Mouse (Mus musculus): ENCODE results near the gene Gm10118. TPM values are rescaled to one million over a fixed set of nuclear protein-coding genes. Genes with fewer than 3 reads are reported as not detected.
A peak's percentile ranks its signal among the peaks of the same experiment; 100 is the strongest.

Gene Gm10118
- polyA plus RNA-seq, 1 experiment from 2014 or later: 0.16 TPM

DNA sequence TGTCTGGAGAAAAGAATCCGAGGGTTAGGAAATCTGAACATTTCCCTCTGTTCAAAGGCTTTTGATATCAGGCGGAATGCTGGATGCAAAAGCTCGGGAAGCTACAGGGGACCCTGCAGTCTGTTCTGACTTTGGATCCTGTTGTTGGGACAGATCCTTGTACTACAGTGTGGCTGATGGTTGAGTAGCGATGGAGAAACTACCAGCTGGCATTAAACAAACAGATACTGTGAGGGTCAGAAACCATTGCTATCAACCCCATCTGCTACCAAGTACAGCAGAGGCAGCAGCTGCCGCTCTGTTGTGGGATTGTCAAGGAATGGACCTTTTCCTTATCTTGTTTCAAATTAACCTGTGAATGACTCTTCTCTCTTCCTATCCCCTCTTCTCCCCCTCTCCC, 6.7 kb upstream of the Gm10118 start:
- no peak overlapping the region for H3K9ac ChIP-seq
- DNase-seq (no peak), ATAC-seq (ENCODE audit: insufficient read depth) (no peak)
- no peak overlapping the region for H3K27ac ChIP-seq (ENCODE audit: low read depth)
- H3K27me3 ChIP-seq (ENCODE audit: insufficient read depth, low read length): no peaks in the 10 kb centered on the region
- 44% methylated on average over 5 of the region's 5 CpGs for WGBS
- H3K4me2 ChIP-seq: no peak overlapping the region
- no peak overlapping the region for H3K4me3 ChIP-seq (ENCODE audit: low read depth, low read length)
- no peaks in the 10 kb centered on the region for H3K9me3 ChIP-seq (ENCODE audit: low read depth, low read length)
- H3K4me1 ChIP-seq (ENCODE audit: insufficient read depth): no peaks in the 10 kb centered on the region
- no peak for TF ChIP-seq CTCF (IDR thresholded peaks at IDR 0.05; ENCODE audit: low read depth)
- no peaks in the 10 kb centered on the region for H3K36me3 ChIP-seq (ENCODE audit: insufficient read depth)

DNA sequence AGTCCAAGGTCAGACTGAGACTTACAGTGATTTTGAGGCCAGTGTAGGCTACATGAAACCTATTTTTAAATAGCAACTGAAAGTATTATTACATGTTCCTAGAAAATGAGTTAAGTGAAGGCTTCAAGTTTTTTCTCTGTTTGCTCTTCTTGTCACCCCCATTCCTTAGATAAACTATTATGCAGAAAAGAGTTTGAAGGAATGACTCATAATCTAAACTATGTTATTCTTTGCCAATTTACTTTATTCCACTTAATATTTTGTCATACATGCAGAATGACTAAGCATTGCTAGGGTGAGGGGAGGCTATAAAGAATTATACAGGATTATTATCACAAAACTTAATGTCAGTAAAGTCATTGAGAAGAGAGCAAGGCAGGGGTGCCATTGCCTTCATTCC, 18.4 kb downstream of the Gm10118 start:
- Histone ChIP-seq H3K4me2 (no peak overlapping the region), H3K36me3 (ENCODE audit: insufficient read depth) (no peaks in the 10 kb centered on the region), H3K9me3 (ENCODE audit: low read depth, low read length) (no peaks in the 10 kb centered on the region), H3K9ac (no peak overlapping the region), H3K27me3 (ENCODE audit: insufficient read depth, low read length) (no peaks in the 10 kb centered on the region), H3K4me1 (ENCODE audit: insufficient read depth) (no peaks in the 10 kb centered on the region), H3K27ac (ENCODE audit: low read depth) (no peak overlapping the region), H3K4me3 (ENCODE audit: low read depth, low read length) (no peak overlapping the region)
- DNase-seq (no peak), ATAC-seq (ENCODE audit: insufficient read depth) (no peak)
- TF ChIP-seq CTCF (IDR thresholded peaks at IDR 0.05; ENCODE audit: low read depth): no peak

DNA sequence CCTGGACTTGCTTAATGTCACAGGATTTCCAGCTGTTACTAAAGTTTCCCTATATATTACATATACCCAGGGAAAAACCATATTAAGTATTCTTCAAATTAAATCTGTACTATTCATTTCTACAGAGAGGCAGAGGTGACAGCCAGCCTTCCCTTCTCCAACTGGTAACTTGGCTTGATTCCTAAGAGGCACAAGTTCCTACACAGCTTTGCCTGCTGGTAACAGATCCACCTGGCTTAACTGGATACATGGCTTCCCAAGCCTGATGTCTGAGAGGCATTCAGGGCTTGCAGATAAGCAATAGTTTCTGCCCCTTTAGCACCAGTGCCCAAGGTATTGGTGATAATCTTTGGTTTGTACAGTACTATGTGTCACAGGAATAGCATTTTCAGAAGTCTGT, 27.3 kb downstream of the Gm10118 start:
- H3K27me3 ChIP-seq (ENCODE audit: insufficient read depth, low read length): no peaks in the 10 kb centered on the region
- no peak overlapping the region for H3K4me3 ChIP-seq (ENCODE audit: low read depth, low read length)
- no peak overlapping the region for H3K4me2 ChIP-seq
- TF ChIP-seq CTCF (IDR thresholded peaks at IDR 0.05; ENCODE audit: low read depth): no peak
- ATAC-seq (ENCODE audit: insufficient read depth) (no peak), DNase-seq (no peak)
- no peak overlapping the region for H3K27ac ChIP-seq (ENCODE audit: low read depth)
- no peaks in the 10 kb centered on the region for H3K36me3 ChIP-seq (ENCODE audit: insufficient read depth)
- H3K9ac ChIP-seq: no peak overlapping the region
- no peaks in the 10 kb centered on the region for H3K9me3 ChIP-seq (ENCODE audit: low read depth, low read length)
- no peaks in the 10 kb centered on the region for H3K4me1 ChIP-seq (ENCODE audit: insufficient read depth)

GRCm38 (mm10) chr10:63894612-63895011, 32.6 kb downstream of the Gm10118 start:
- 87% methylated on average over 5 of the region's 5 CpGs for WGBS
- no peak for DNase-seq
- Histone ChIP-seq H3K9ac (no peak overlapping the region), H3K27ac (ENCODE audit: low read depth) (no peak overlapping the region), H3K4me1 (ENCODE audit: insufficient read depth) (no peaks in the 10 kb centered on the region), H3K9me3 (ENCODE audit: low read depth, low read length) (no peaks in the 10 kb centered on the region), H3K4me3 (ENCODE audit: low read depth, low read length) (no peak overlapping the region), H3K4me2 (no peak overlapping the region), H3K36me3 (ENCODE audit: insufficient read depth) (no peaks in the 10 kb centered on the region), H3K27me3 (ENCODE audit: insufficient read depth, low read length) (no peaks in the 10 kb centered on the region)
- no peak for ATAC-seq (ENCODE audit: insufficient read depth)
- no peak for TF ChIP-seq CTCF (IDR thresholded peaks at IDR 0.05; ENCODE audit: low read depth)

DNA sequence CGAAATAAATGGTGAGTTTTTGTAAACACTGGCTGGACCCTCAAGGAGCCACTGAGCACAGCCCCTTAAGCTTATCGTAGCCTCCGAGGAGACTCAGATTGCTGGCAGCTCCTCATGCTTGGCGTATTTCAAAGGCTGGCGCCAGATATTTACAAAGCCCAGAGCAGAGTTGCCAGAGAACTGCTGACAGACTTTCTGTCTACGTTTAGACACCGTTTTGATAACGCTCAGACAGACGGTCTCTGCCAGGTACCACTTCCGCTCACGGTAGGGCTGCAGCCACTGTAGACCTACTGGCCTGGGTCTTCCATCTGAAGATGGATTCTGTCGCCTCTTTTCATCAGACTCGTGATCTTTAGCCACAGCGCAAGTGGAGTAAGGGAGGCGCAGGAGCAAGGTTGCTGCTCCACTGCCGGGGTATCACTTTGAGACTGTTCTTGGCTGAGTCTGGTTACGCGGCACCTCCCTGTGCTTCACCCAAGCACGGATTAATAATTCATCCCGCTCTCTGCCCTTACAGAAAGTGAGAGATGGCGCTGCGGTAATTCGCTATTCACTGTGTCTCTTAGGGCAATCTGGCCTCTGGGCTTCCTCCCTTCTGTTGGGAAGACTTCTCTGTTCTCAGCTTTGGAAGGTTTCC, 40.7 kb downstream of the Gm10118 start:
- peak overlapping the region; percentile 56 for H3K4me2 ChIP-seq
- no peaks in the 10 kb centered on the region for H3K9me3 ChIP-seq (ENCODE audit: low read depth, low read length)
- H3K27ac ChIP-seq (ENCODE audit: low read depth): peak overlapping the region; percentile 39; the same call in 1 of the 2 replicates
- DNase-seq (peak; percentile 61), ATAC-seq (ENCODE audit: insufficient read depth) (peak; percentile 60; the same call in 1 of the 2 replicates)
- no peaks in the 10 kb centered on the region for H3K27me3 ChIP-seq (ENCODE audit: insufficient read depth, low read length)
- no peak overlapping the region for H3K9ac ChIP-seq
- 42% methylated on average over 23 of the region's 23 CpGs for WGBS
- TF ChIP-seq CTCF (IDR thresholded peaks at IDR 0.05; ENCODE audit: low read depth): no peak
- H3K4me1 ChIP-seq (ENCODE audit: insufficient read depth): no peaks in the 10 kb centered on the region
- no peaks in the 10 kb centered on the region for H3K36me3 ChIP-seq (ENCODE audit: insufficient read depth)
- peak overlapping the region; percentile 20 for H3K4me3 ChIP-seq (ENCODE audit: low read depth, low read length)

- Histone ChIP-seq H3K9ac (no peak overlapping the region), H3K36me3 (ENCODE audit: insufficient read depth) (no peaks in the 10 kb centered on the region), H3K4me3 (ENCODE audit: low read depth, low read length) (no peak overlapping the region), H3K4me2 (no peak overlapping the region), H3K9me3 (ENCODE audit: low read depth, low read length) (no peaks in the 10 kb centered on the region), H3K27me3 (ENCODE audit: insufficient read depth, low read length) (no peaks in the 10 kb centered on the region), H3K27ac (ENCODE audit: low read depth) (no peak overlapping the region), H3K4me1 (ENCODE audit: insufficient read depth) (no peaks in the 10 kb centered on the region)
- TF ChIP-seq CTCF (IDR thresholded peaks at IDR 0.05; ENCODE audit: low read depth): no peak
- ATAC-seq (ENCODE audit: insufficient read depth): peak; percentile 87
- 65% methylated on average over 5 of the region's 5 CpGs for WGBS
- DNase-seq: peak; percentile 82
Measured at GRCm38 (mm10) chr10:63880462-63880903, 46.8 kb downstream of the Gm10118 start.

Other genes starting within 250 kb of the Gm10118 start
- 2.6 and 3.3 TPM in 2 replicates for gene Lrrtm3, start 162.8 kb upstream of the Gm10118 start, polyA plus RNA-seq (2014; fragmentation: Nextera tagmentation; extraction: Ambion mirVana)